Mouse (Mus musculus) left cerebral cortex, postnatal 10 days (tissue): Measurements from ENCODE around the gene Vmn1r143. TPM values are rescaled to one million over a fixed set of nuclear protein-coding genes. Genes with fewer than 3 reads are reported as not detected.
"Not testable (repeated sequence)": the region's sequence is repeated elsewhere in the genome, so short reads cannot be mapped to it uniquely, and the experiment has no call there.

Source experiments
- DNase-seq, 2 experiments: peaks; one replicate each; pipeline ENCODE4 v3.0.0; 2021 to 2022; ENCODE audit warnings: low spot score in 2 of 2, mixed read lengths in 1 of 2; ENCODE audit errors: extremely low spot score in 1 of 2
- intact Hi-C: fragments of 180-260 bp; cut with DNase I; formaldehyde crosslinking; loops from one replicate; pipeline ENCODE4 v1.15.1; 2025
- total RNA-seq, 2 experiments: library from RNA; stranded (reverse); gene quantifications; 2 replicates each; pipeline ENCODE4 v1.2.3; 2021

The Vmn1r143 gene
- not detected for total RNA-seq

DNA sequence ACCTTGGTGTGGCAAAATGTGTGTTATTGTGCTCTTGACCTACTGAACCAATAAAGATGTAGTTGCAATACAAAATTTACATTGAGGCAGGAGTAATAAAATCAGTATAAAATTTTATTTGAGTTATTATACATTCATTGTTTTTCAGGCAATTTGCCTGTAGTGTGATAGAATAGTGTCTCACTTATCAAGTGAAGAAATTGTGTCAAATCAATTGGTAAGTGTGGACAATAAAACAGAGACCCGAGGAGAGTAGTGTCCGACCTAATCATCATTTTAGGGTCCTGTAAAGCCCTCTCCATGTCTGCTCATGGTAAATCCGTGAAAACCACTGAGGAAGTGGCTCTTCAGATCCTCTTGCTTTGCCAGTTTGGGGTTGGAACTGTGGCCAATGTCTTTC is at the start of gene Vmn1r143:
Vmn1r143 (plus strand) TSS at position 301 of the 400 bp plus-strand sequence.
- DNase-seq, intact Hi-C loops: not testable (repeated sequence)

DNA sequence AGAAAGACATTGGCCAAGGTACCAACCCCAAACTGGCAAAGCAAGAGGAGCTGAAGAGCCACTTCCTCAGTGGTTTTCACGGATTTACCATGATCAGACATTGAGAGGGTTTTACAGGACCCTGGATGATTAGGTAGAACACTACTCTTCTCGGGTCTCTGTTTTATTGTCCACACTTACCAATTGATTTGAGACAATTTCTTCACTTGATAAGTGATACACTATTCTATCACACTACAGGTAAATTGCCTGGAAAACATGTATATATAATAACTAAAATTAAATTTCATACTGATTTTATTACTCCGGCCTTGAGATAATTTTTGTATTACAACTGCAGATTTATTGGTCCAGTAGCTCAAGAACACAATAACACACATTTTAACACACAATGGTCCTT is 25.2 kb upstream of the Vmn1r143 start, which contains the start of gene Vmn1r142:
Vmn1r142 (minus strand) TSS at position 101 of the 400 bp plus-strand sequence.
- intact Hi-C loops: not testable (repeated sequence)

DNA sequence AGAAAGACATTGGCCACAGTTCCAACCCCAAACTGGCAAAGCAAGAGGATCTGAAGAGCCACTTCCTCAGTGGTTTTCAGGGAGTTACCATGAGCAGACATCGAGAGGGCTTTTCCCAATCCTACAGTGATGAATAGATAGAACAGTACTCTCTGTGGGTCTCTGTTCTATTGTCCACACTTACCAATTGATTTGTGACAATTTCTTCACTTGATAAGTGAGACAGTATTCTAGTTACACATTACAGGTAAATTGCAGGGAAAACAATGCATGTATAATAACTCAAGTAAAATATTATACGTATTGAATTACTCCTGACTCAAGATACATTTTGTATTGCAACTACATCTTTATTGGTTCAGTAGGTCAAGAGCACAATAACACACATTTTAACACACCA is 12.0 kb downstream of the Vmn1r143 start, which contains the start of gene Gm8653:
Gm8653 (minus strand) TSS at position 101 of the 400 bp plus-strand sequence.
- intact Hi-C loops, DNase-seq: not testable (repeated sequence)

More for the DNA sequence above, 25.2 kb upstream of the Vmn1r143 start, which contains the start of gene Vmn1r142:
- not testable (repeated sequence) for DNase-seq

DNA sequence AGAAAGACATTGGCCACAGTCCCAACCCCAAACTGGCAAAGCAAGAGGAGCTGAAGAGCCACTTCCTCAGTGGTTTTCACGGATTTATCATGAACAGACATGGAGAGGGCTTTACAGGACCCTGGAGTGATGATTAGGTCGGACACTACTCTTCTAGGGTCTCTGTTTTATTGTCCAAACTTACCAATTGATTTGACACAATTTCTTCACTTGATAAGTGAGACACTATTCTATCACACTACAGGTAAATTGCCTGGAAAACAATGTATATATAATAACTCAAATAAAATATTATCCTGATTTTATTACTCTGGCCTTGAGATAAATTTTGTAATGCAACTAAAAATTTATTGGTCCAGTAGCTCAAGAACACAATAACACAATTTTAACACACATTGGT is 40.2 kb downstream of the Vmn1r143 start, which contains the start of gene Gm8453:
Gm8453 (minus strand) TSS at position 101 of the 400 bp plus-strand sequence.
- DNase-seq, intact Hi-C loops: not testable (repeated sequence)

Other genes with a start within 250 kb of the Vmn1r143 start
- not detected for gene Vmn1r137, start 194.8 kb upstream of the Vmn1r143 start, total RNA-seq
- not detected for gene Vmn1r138, start 160.5 kb upstream of the Vmn1r143 start, total RNA-seq
- gene Gm6176, start 133.1 kb upstream of the Vmn1r143 start, total RNA-seq: not detected
- gene Vmn1r139, start 120.3 kb upstream of the Vmn1r143 start, total RNA-seq: not detected
- not detected for gene Gm16451, start 71.1 kb upstream of the Vmn1r143 start, total RNA-seq
- gene Gm10666, start 54.6 kb upstream of the Vmn1r143 start, total RNA-seq: not detected
- not detected for gene Vmn1r142, start 25.3 kb upstream of the Vmn1r143 start, total RNA-seq
- gene Gm8653, start 11.9 kb downstream of the Vmn1r143 start, total RNA-seq: not detected
- not detected for gene Gm8453, start 40.1 kb downstream of the Vmn1r143 start, total RNA-seq
- not detected for gene Gm4187, start 140.3 kb downstream of the Vmn1r143 start, total RNA-seq
- not detected for gene Gm8660, start 181.7 kb downstream of the Vmn1r143 start, total RNA-seq
- gene Vmn1r148, start 224.2 kb downstream of the Vmn1r143 start, total RNA-seq: not detected
- gene Vmn1r149, start 248.9 kb downstream of the Vmn1r143 start, total RNA-seq: not detected